Mouse (Mus musculus) embryonic facial prominence, embryonic 12.5 days (tissue): ENCODE data around the gene Rbm47. TPM values are rescaled to one million over a fixed set of nuclear protein-coding genes. Genes with fewer than 3 reads are reported as not detected.

Experiments
- microRNA-seq: library from miRNA; unstranded; fragments of <30 nt; microRNA quantifications from one replicate; pipeline ENCODE4, GENCODE M21; 2017
- polyA plus RNA-seq: library from polyadenylated mRNA; unstranded; fragments of >200 nt; fragmentation: Nextera tagmentation; extraction: Ambion mirVana; gene quantifications from 2 replicates; pipeline ENCODE4 v1.2.1, GENCODE M21; 2016

Gene Rbm47
- polyA plus RNA-seq, 1 experiment from 2014 or later = 5.0 TPM

Small RNA genes within 50 kb of the gene (microRNA-seq; reads per million reads assigned to microRNA genes)
- not detected for gene Gm25952

Other genes starting within 250 kb of the Rbm47 start
- gene Chrna9, start 238.2 kb downstream of the Rbm47 start, polyA plus RNA-seq = 0.46 and 1.1 TPM in 2 replicates
- gene 9130230L23Rik, start 168.8 kb downstream of the Rbm47 start, polyA plus RNA-seq = not detected in 2 replicates
- gene Nsun7, start 86.8 kb upstream of the Rbm47 start, polyA plus RNA-seq = 1.5 and 1.6 TPM in 2 replicates